Mouse (Mus musculus) heart, embryonic 14.5 days (tissue): Measurements from ENCODE around the gene Mfsd8. TPM values are rescaled to one million over a fixed set of nuclear protein-coding genes. Genes with fewer than 3 reads are reported as not detected.

Experiments used
- ATAC-seq: fragments of 200-750 bp; cut with Nextera tagmentation; 2 replicates; pipeline ENCODE4 v1.8.0; 2017; ENCODE audit warnings: low read depth, moderate TSS enrichment; ENCODE audit not compliant: insufficient number of reproducible peaks, insufficient read depth, low FRiP score
- H3K27ac ChIP-seq, 2 experiments: fragments of 200-500 bp in 1 of 2; fragments of 300-500 bp in 1 of 2; sonication (generic) in 1 of 2; replicated peaks in 1 of 2; 2 replicates each; pipeline ENCODE4 v1.5.1; 2012 to 2014; ENCODE audit warnings: low read depth in 2 of 2, low read length in 2 of 2, control low read depth in 1 of 2, mild to moderate bottlenecking in 1 of 2, mixed read lengths in 1 of 2; ENCODE audit not compliant: control insufficient read depth in 1 of 2, insufficient read depth in 1 of 2
- H3K27me3 ChIP-seq: fragments of 300-500 bp; sonication (generic); 2 replicates; pipeline ENCODE4 v1.6.1; 2014; ENCODE audit warnings: mild to moderate bottlenecking, low read length, control low read depth; ENCODE audit not compliant: control insufficient read depth, insufficient read depth
- H3K36me3 ChIP-seq: fragments of 300-500 bp; sonication (generic); 2 replicates; pipeline ENCODE4 v1.6.1; 2014; ENCODE audit warnings: mild to moderate bottlenecking, control low read depth, low read length, mixed read lengths; ENCODE audit not compliant: control insufficient read depth, insufficient read depth
- H3K4me1 ChIP-seq, 2 experiments: fragments of 200-500 bp in 1 of 2; fragments of 300-500 bp in 1 of 2; sonication (generic) in 1 of 2; 2 replicates each; pipeline ENCODE4 v1.6.1; 2012 to 2014; ENCODE audit warnings: low read length in 2 of 2, control low read depth in 1 of 2, mixed read lengths in 1 of 2; ENCODE audit not compliant: control insufficient read depth in 2 of 2, insufficient read depth in 2 of 2
- H3K4me2 ChIP-seq: fragments of 300-500 bp; sonication (generic); 2 replicates; pipeline ENCODE4 v1.6.1; 2014; ENCODE audit warnings: mild to moderate bottlenecking, low read length
- H3K4me3 ChIP-seq, 2 experiments: fragments of 200-500 bp in 1 of 2; fragments of 300-500 bp in 1 of 2; sonication (generic) in 1 of 2; 2 replicates each; pipeline ENCODE4 v1.5.1; 2012 to 2014; ENCODE audit warnings: low read length in 2 of 2, mild to moderate bottlenecking in 2 of 2, control low read depth in 1 of 2, low read depth in 1 of 2, moderate library complexity in 1 of 2; ENCODE audit not compliant: control insufficient read depth in 1 of 2, insufficient read depth in 1 of 2
- H3K9ac ChIP-seq: fragments of 300-500 bp; sonication (generic); 2 replicates; pipeline ENCODE4 v1.6.1; 2014; ENCODE audit warnings: mild to moderate bottlenecking, low read length
- H3K9me3 ChIP-seq: fragments of 300-500 bp; sonication (generic); 2 replicates; pipeline ENCODE4 v1.6.1; 2016; ENCODE audit warnings: low read length, control low read depth; ENCODE audit not compliant: control insufficient read depth
- WGBS: fragments of 180-500 bp; shearing (Covaris S2); extraction: QIAGEN DNeasy Blood & Tissue Kit; methylation state at CpG from one replicate; pipeline ENCODE4 v1.1.7; 2014; 5-methylcytosine and 5-hydroxymethylcytosine counted together
- polyA plus RNA-seq: library from polyadenylated mRNA; unstranded; fragments of >200 nt; fragmentation: Nextera tagmentation; extraction: Ambion mirVana; gene quantifications from 2 replicates; pipeline ENCODE4 v1.2.1, GENCODE M21; 2014

Gene Mfsd8
- polyA plus RNA-seq, 1 experiment from 2014 or later, result 6.9 TPM

GRCm38 (mm10) chr3:40813275-40813674 is 33.4 kb downstream of the Mfsd8 start:
- Histone ChIP-seq H3K27ac (no peak overlapping the region), H3K36me3 (peaks cover 85% of the 10 kb centered on the region), H3K27me3 (no peaks in the 10 kb centered on the region), H3K4me1 (no peaks in the 10 kb centered on the region), H3K4me2 (no peak overlapping the region), H3K9ac (no peak overlapping the region), H3K9me3 (no peaks in the 10 kb centered on the region), H3K4me3 (no peak overlapping the region)
- WGBS, result 95% methylated on average over 2 of the region's 2 CpGs
- no peak for ATAC-seq

- 89% methylated on average over 2 of the region's 2 CpGs for WGBS
- Histone ChIP-seq H3K4me1 (no peaks in the 10 kb centered on the region), H3K4me2 (no peak overlapping the region), H3K4me3 (no peak overlapping the region), H3K27ac (no peak overlapping the region), H3K27me3 (no peaks in the 10 kb centered on the region), H3K36me3 (peaks cover 87% of the 10 kb centered on the region), H3K9me3 (no peaks in the 10 kb centered on the region), H3K9ac (no peak overlapping the region)
- ATAC-seq, result no peak
Observed at GRCm38 (mm10) chr3:40809894-40810293, 36.8 kb downstream of the Mfsd8 start.

- peaks cover 80% of the 10 kb centered on the region for H3K36me3 ChIP-seq
- 92% methylated on average over 10 of the region's 10 CpGs for WGBS
- no peak for ATAC-seq
Observed at GRCm38 (mm10) chr3:40808686-40809085, 38.0 kb downstream of the Mfsd8 start.

GRCm38 (mm10) chr3:40806871-40807270 is 39.8 kb downstream of the Mfsd8 start:
- H3K9me3 ChIP-seq, result no peaks in the 10 kb centered on the region
- H3K4me1 ChIP-seq, result 0 out of 4 replicates have a peak, but pooled peaks cover 0 to under 1% of the 10 kb centered on the region in 2 experiments
- no peak for ATAC-seq
- peaks cover 73% of the 10 kb centered on the region for H3K36me3 ChIP-seq
- H3K27ac ChIP-seq, result no peak overlapping the region
- no peaks in the 10 kb centered on the region for H3K27me3 ChIP-seq
- WGBS, result 63% methylated on average over 2 of the region's 2 CpGs
- H3K4me3 ChIP-seq, result no peak overlapping the region
- H3K4me2 ChIP-seq, result no peak overlapping the region
- H3K9ac ChIP-seq, result no peak overlapping the region

More at GRCm38 (mm10) chr3:40808686-40809085, 38.0 kb downstream of the Mfsd8 start:
- Histone ChIP-seq H3K27me3 (no peaks in the 10 kb centered on the region), H3K4me2 (no peak overlapping the region), H3K9me3 (no peaks in the 10 kb centered on the region), H3K9ac (no peak overlapping the region), H3K4me3 (no peak overlapping the region), H3K27ac (no peak overlapping the region), H3K4me1 (no peaks in the 10 kb centered on the region)

- peak overlapping the region; percentile 93 for H3K4me2 ChIP-seq
- peak; percentile 70 for ATAC-seq
- H3K27ac ChIP-seq, result peak overlapping the region; percentile 40 to 71; a peak in 3 of 4 replicates
- H3K36me3 ChIP-seq, result peaks cover 29% of the 10 kb centered on the region
- peak overlapping the region; percentile 63 to 91 for H3K4me3 ChIP-seq
- no peaks in the 10 kb centered on the region for H3K27me3 ChIP-seq
- WGBS, result 0% methylated on average over 32 of the region's 37 CpGs
- H3K4me1 ChIP-seq, result peaks cover 0 to 13% of the 10 kb centered on the region in 2 experiments; a peak in 1 of 4 replicates
- H3K9ac ChIP-seq, result peak overlapping the region; percentile 90
- H3K9me3 ChIP-seq, result no peaks in the 10 kb centered on the region
Observed at GRCm38 (mm10) chr3:40800373-40800823, 46.3 kb downstream of the Mfsd8 start.

- WGBS, result 2% methylated on average over 66 of the region's 66 CpGs
- peaks cover 0 to 13% of the 10 kb centered on the region in 2 experiments; a peak in 1 of 4 replicates for H3K4me1 ChIP-seq
Observed at GRCm38 (mm10) chr3:40799530-40800372, 46.9 kb downstream of the Mfsd8 start, which contains the start of gene Plk4. TSS of gene Plk4 (plus strand) at chr3:40800019.

GRCm38 (mm10) chr3:40798500-40798899 is 48.2 kb downstream of the Mfsd8 start:
- Histone ChIP-seq H3K27me3 (no peaks in the 10 kb centered on the region), H3K36me3 (peaks cover 17% of the 10 kb centered on the region), H3K9ac (no peak overlapping the region), H3K4me2 (no peak overlapping the region), H3K4me3 (no peak overlapping the region), H3K4me1 (peaks cover 0 to 13% of the 10 kb centered on the region in 2 experiments; a peak in 1 of 4 replicates), H3K27ac (no peak overlapping the region), H3K9me3 (no peaks in the 10 kb centered on the region)
- WGBS, result 36% methylated on average over 7 of the region's 7 CpGs
- ATAC-seq, result no peak

More at GRCm38 (mm10) chr3:40799530-40800372, 46.9 kb downstream of the Mfsd8 start, which contains the start of gene Plk4:
- peak within 1 kb of the TSS; percentile 90 for H3K9ac ChIP-seq
- H3K36me3 ChIP-seq, result peaks cover 23% of the 10 kb centered on the region
- H3K4me3 ChIP-seq, result peak within 1 kb of the TSS; percentile 63 to 91
- ATAC-seq, result peak; percentile 96
- no peaks in the 10 kb centered on the region for H3K9me3 ChIP-seq
- H3K4me2 ChIP-seq, result peak within 1 kb of the TSS; percentile 93
- H3K27me3 ChIP-seq, result no peaks in the 10 kb centered on the region
- H3K27ac ChIP-seq, result peak within 1 kb of the TSS; percentile 68 to 71
